Mouse (Mus musculus): ENCODE measurements around the gene Dyrk1a. TPM values are rescaled to one million over a fixed set of nuclear protein-coding genes. Genes with fewer than 3 reads are reported as not detected.

The Dyrk1a gene
- polyA plus RNA-seq, 1 experiment from 2014 or later = 3.9 TPM

GRCm38 (mm10) chr16:94655083-94655482 lies 85.3 kb downstream of the Dyrk1a start:
- DNase-seq (no peak), ATAC-seq (no peak)
- H3K4me3 ChIP-seq (ENCODE audit: low read depth, low read length) = no peak overlapping the region
- 90% methylated on average over 6 of the region's 6 CpGs for WGBS (ENCODE audit: insufficient replicate concordance)
- no peak overlapping the region for H3K27ac ChIP-seq (ENCODE audit: low read depth)
- H3K9me3 ChIP-seq (ENCODE audit: low read length) = no peaks in the 10 kb centered on the region
- TF ChIP-seq CTCF (IDR thresholded peaks at IDR 0.05; ENCODE audit: low read depth) (no peak), EP300 (IDR thresholded peaks at IDR 0.05; ENCODE audit: low read depth) (no peak)
- H3K4me1 ChIP-seq (ENCODE audit: insufficient read depth) = no peaks in the 10 kb centered on the region; the same call in 1 of the 2 replicates
- H3K4me2 ChIP-seq (ENCODE audit: low read depth, low read length) = no peak overlapping the region
- H3K27me3 ChIP-seq (ENCODE audit: insufficient read depth, low read length) = no peaks in the 10 kb centered on the region
- H3K9ac ChIP-seq (replicated peaks) = no peak overlapping the region
- peaks cover 2% of the 10 kb centered on the region; the same call in 1 of the 2 replicates for H3K36me3 ChIP-seq (replicated peaks; ENCODE audit: insufficient read depth, low read length)

- TF ChIP-seq CTCF (IDR thresholded peaks at IDR 0.05; ENCODE audit: low read depth) = no peak
- no peak for TF ChIP-seq EP300 (IDR thresholded peaks at IDR 0.05; ENCODE audit: low read depth)
- Histone ChIP-seq H3K36me3 (replicated peaks; ENCODE audit: insufficient read depth, low read length) (peaks cover 12% of the 10 kb centered on the region), H3K4me2 (ENCODE audit: low read depth, low read length) (no peak overlapping the region), H3K4me3 (ENCODE audit: low read depth, low read length) (no peak overlapping the region), H3K4me1 (ENCODE audit: insufficient read depth) (no peaks in the 10 kb centered on the region; the same call in 1 of the 2 replicates), H3K27ac (ENCODE audit: low read depth) (no peak overlapping the region), H3K27me3 (ENCODE audit: insufficient read depth, low read length) (no peaks in the 10 kb centered on the region), H3K9me3 (ENCODE audit: low read length) (no peaks in the 10 kb centered on the region), H3K9ac (replicated peaks) (no peak overlapping the region)
- ATAC-seq = no peak
- WGBS (ENCODE audit: insufficient replicate concordance) = 86% methylated on average over 7 of the region's 7 CpGs
- no peak for DNase-seq
These were observed 87.1 kb downstream of the Dyrk1a start for GRCm38 (mm10) chr16:94656891-94657290.

DNA sequence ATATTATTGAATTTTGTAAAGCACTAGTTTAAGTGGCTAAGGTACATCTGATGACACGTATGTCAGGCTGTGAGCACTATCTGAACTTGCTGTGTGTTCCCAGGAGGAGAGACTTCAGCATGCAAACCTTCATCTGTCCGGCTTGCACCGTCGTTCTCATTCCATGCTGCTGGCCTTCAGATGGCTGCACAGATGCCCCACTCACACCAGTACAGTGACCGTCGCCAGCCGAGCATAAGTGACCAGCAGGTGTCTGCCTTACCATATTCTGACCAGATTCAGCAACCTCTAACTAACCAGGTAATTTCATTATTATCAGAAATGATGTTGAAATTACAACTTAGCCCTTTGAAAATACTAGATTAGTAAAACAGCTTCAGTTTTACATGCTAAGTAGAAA lies 89.6 kb downstream of the Dyrk1a start:
- H3K9me3 ChIP-seq (ENCODE audit: low read length) = no peaks in the 10 kb centered on the region
- no peaks in the 10 kb centered on the region for H3K27me3 ChIP-seq (ENCODE audit: insufficient read depth, low read length)
- H3K4me2 ChIP-seq (ENCODE audit: low read depth, low read length) = no peak overlapping the region
- peaks cover 14% of the 10 kb centered on the region for H3K36me3 ChIP-seq (replicated peaks; ENCODE audit: insufficient read depth, low read length)
- H3K27ac ChIP-seq (ENCODE audit: low read depth) = no peak overlapping the region
- no peak for ATAC-seq
- no peak for DNase-seq
- H3K4me1 ChIP-seq (ENCODE audit: insufficient read depth) = no peaks in the 10 kb centered on the region; the same call in 1 of the 2 replicates
- WGBS (ENCODE audit: insufficient replicate concordance) = 94% methylated on average over 7 of the region's 7 CpGs
- H3K9ac ChIP-seq (replicated peaks) = no peak overlapping the region
- no peak overlapping the region for H3K4me3 ChIP-seq (ENCODE audit: low read depth, low read length)
- no peak for TF ChIP-seq EP300 (IDR thresholded peaks at IDR 0.05; ENCODE audit: low read depth)
- no peak for TF ChIP-seq CTCF (IDR thresholded peaks at IDR 0.05; ENCODE audit: low read depth)

DNA sequence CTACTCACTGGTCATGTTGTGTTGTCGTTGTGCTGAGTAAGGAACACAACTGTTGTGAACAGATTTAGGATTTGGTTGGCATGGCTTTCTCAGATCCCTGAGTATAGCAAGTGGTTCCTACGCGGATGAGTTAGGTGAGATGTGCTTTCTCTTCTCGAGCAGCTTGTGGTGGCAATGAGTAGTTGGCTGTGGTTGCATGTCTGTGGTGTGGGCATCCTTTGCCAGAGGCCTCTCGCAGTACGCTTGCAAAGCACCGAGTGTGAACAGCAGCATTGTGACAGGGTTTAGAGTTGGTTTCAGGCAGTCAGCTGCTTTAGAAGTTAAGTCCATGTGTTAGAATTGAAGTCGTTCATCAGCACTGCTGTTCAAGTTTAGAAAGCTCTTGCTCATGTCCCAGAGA lies 90.4 kb downstream of the Dyrk1a start:
- Histone ChIP-seq H3K4me2 (ENCODE audit: low read depth, low read length) (no peak overlapping the region), H3K9ac (replicated peaks) (no peak overlapping the region), H3K9me3 (ENCODE audit: low read length) (no peaks in the 10 kb centered on the region), H3K4me1 (ENCODE audit: insufficient read depth) (no peaks in the 10 kb centered on the region; the same call in 1 of the 2 replicates), H3K4me3 (ENCODE audit: low read depth, low read length) (no peak overlapping the region), H3K36me3 (replicated peaks; ENCODE audit: insufficient read depth, low read length) (peaks cover 19% of the 10 kb centered on the region), H3K27ac (ENCODE audit: low read depth) (no peak overlapping the region), H3K27me3 (ENCODE audit: insufficient read depth, low read length) (no peaks in the 10 kb centered on the region)
- no peak for DNase-seq
- ATAC-seq = no peak
- TF ChIP-seq CTCF (IDR thresholded peaks at IDR 0.05; ENCODE audit: low read depth) = no peak
- TF ChIP-seq EP300 (IDR thresholded peaks at IDR 0.05; ENCODE audit: low read depth) = no peak
- WGBS (ENCODE audit: insufficient replicate concordance) = 88% methylated on average over 8 of the region's 8 CpGs

- no peak overlapping the region for H3K9ac ChIP-seq (replicated peaks)
- peaks cover 60% of the 10 kb centered on the region for H3K36me3 ChIP-seq (replicated peaks; ENCODE audit: insufficient read depth, low read length)
- 88% methylated on average over 4 of the region's 4 CpGs for WGBS (ENCODE audit: insufficient replicate concordance)
These were observed 97.7 kb downstream of the Dyrk1a start for GRCm38 (mm10) chr16:94667557-94667956.

DNA sequence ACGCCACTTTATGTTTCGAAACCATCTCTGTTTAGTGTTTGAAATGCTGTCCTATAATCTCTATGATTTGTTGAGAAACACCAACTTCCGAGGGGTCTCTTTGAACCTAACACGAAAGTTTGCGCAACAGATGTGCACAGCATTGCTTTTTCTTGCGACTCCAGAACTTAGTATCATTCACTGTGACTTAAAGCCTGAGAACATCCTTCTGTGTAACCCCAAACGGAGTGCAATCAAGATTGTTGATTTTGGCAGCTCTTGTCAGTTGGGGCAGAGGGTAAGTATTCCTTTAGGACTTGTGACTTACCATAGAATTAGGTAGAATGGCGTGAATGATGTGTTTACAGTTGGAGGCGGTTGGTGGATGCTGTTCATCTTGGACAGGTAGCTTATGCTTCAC lies 101.5 kb downstream of the Dyrk1a start:
- Histone ChIP-seq H3K4me3 (ENCODE audit: low read depth, low read length) (no peak overlapping the region), H3K9ac (replicated peaks) (no peak overlapping the region), H3K27me3 (ENCODE audit: insufficient read depth, low read length) (no peaks in the 10 kb centered on the region), H3K27ac (ENCODE audit: low read depth) (no peak overlapping the region), H3K4me1 (ENCODE audit: insufficient read depth) (no peaks in the 10 kb centered on the region), H3K9me3 (ENCODE audit: low read length) (no peaks in the 10 kb centered on the region), H3K36me3 (replicated peaks; ENCODE audit: insufficient read depth, low read length) (peaks cover 68% of the 10 kb centered on the region), H3K4me2 (ENCODE audit: low read depth, low read length) (no peak overlapping the region)
- ATAC-seq (no peak), DNase-seq (no peak)
- TF ChIP-seq EP300 (IDR thresholded peaks at IDR 0.05; ENCODE audit: low read depth) = no peak
- no peak for TF ChIP-seq CTCF (IDR thresholded peaks at IDR 0.05; ENCODE audit: low read depth)
- WGBS (ENCODE audit: insufficient replicate concordance) = 72% methylated on average over 9 of the region's 9 CpGs

More at GRCm38 (mm10) chr16:94667557-94667956, 97.7 kb downstream of the Dyrk1a start:
- no peak overlapping the region for H3K4me2 ChIP-seq (ENCODE audit: low read depth, low read length)
- no peak overlapping the region for H3K27ac ChIP-seq (ENCODE audit: low read depth)
- H3K4me1 ChIP-seq (ENCODE audit: insufficient read depth) = no peaks in the 10 kb centered on the region
- ATAC-seq = no peak
- H3K9me3 ChIP-seq (ENCODE audit: low read length) = no peaks in the 10 kb centered on the region
- DNase-seq = no peak
- H3K4me3 ChIP-seq (ENCODE audit: low read depth, low read length) = no peak overlapping the region
- TF ChIP-seq CTCF (IDR thresholded peaks at IDR 0.05; ENCODE audit: low read depth) (no peak), EP300 (IDR thresholded peaks at IDR 0.05; ENCODE audit: low read depth) (no peak)
- no peaks in the 10 kb centered on the region for H3K27me3 ChIP-seq (ENCODE audit: insufficient read depth, low read length)

GRCm38 (mm10) chr16:94680924-94681323 lies 111.1 kb downstream of the Dyrk1a start:
- Histone ChIP-seq H3K36me3 (replicated peaks; ENCODE audit: insufficient read depth, low read length) (peaks cover 38% of the 10 kb centered on the region), H3K4me3 (ENCODE audit: low read depth, low read length) (no peak overlapping the region), H3K4me2 (ENCODE audit: low read depth, low read length) (no peak overlapping the region), H3K4me1 (ENCODE audit: insufficient read depth) (no peaks in the 10 kb centered on the region), H3K9me3 (ENCODE audit: low read length) (no peaks in the 10 kb centered on the region), H3K9ac (replicated peaks) (no peak overlapping the region), H3K27ac (ENCODE audit: low read depth) (peak overlapping the region; percentile 83), H3K27me3 (ENCODE audit: insufficient read depth, low read length) (no peaks in the 10 kb centered on the region)
- WGBS (ENCODE audit: insufficient replicate concordance) = 65% methylated on average over 4 of the region's 4 CpGs
- ATAC-seq (peak; percentile 94), DNase-seq (peak; percentile 51)
- TF ChIP-seq CTCF (IDR thresholded peaks at IDR 0.05; ENCODE audit: low read depth) (no peak), EP300 (IDR thresholded peaks at IDR 0.05; ENCODE audit: low read depth) (no peak; the same call in 1 of the 2 replicates)
